Mouse (Mus musculus) megakaryocyte, embryonic 14.5 days (primary cell): Measurements from ENCODE around the gene Plxnc1. TPM values are rescaled to one million over a fixed set of nuclear protein-coding genes. Genes with fewer than 3 reads are reported as not detected.

ENCODE experiments used
- H3K27me3 ChIP-seq: replicated peaks from 2 replicates; pipeline ENCODE3; 2012; ENCODE audit warnings: inconsistent platforms
- H3K36me3 ChIP-seq: replicated peaks from 2 replicates; pipeline ENCODE3; 2012; ENCODE audit warnings: low read length, inconsistent platforms, mixed read lengths
- H3K4me1 ChIP-seq: 2 replicates; pipeline ENCODE4 v1.6.1; 2012; ENCODE audit warnings: inconsistent platforms
- H3K4me3 ChIP-seq: replicated peaks from 2 replicates; pipeline ENCODE3; 2012; ENCODE audit warnings: moderate library complexity, mild to moderate bottlenecking, inconsistent platforms
- H3K9me3 ChIP-seq: 2 replicates; pipeline ENCODE4 v1.6.1; 2012; ENCODE audit warnings: inconsistent platforms
- FLI1 ChIP-seq: IDR thresholded peaks from 2 replicates; pipeline ENCODE4 v1.6.1; 2012; ENCODE audit warnings: low read length, inconsistent platforms, mixed read lengths
- GATA1 ChIP-seq: IDR thresholded peaks from 3 replicates; pipeline ENCODE4 v1.6.1; 2012; ENCODE audit warnings: mixed read lengths, low read length, inconsistent platforms, borderline replicate concordance
- polyA plus RNA-seq: library from polyadenylated mRNA; stranded (reverse); fragments of >175 nt; gene quantifications from 2 replicates; pipeline ENCODE4 v1.2.3, GENCODE M21; 2012; ENCODE audit warnings: low replicate concordance; ENCODE audit not compliant: insufficient read depth

The Plxnc1 gene
- polyA plus RNA-seq, 1 experiment: 3.7 TPM

- peaks cover 60% of the 10 kb centered on the region for H3K4me1 ChIP-seq
- H3K36me3 ChIP-seq: peaks cover 98% of the 10 kb centered on the region
- H3K9me3 ChIP-seq: peaks cover 17% of the 10 kb centered on the region
- TF ChIP-seq GATA1: no peak
- no peak for TF ChIP-seq FLI1
- H3K27me3 ChIP-seq: no peaks in the 10 kb centered on the region
- H3K4me3 ChIP-seq: no peak overlapping the region
Measured at GRCm38 (mm10) chr10:94864199-94864928, 80.3 kb downstream of the Plxnc1 start.

GRCm38 (mm10) chr10:94863251-94863650 lies 81.4 kb downstream of the Plxnc1 start:
- H3K36me3 ChIP-seq: peaks cover 99% of the 10 kb centered on the region
- H3K27me3 ChIP-seq: no peaks in the 10 kb centered on the region
- H3K4me1 ChIP-seq: peaks cover 71% of the 10 kb centered on the region

GRCm38 (mm10) chr10:94860870-94861269 lies 83.8 kb downstream of the Plxnc1 start:
- H3K9me3 ChIP-seq: peaks cover 17% of the 10 kb centered on the region
- H3K36me3 ChIP-seq: peaks cover 99% of the 10 kb centered on the region
- H3K4me1 ChIP-seq: peaks cover 63% of the 10 kb centered on the region
- TF ChIP-seq FLI1 (no peak), GATA1 (no peak)
- no peak overlapping the region for H3K4me3 ChIP-seq
- no peaks in the 10 kb centered on the region for H3K27me3 ChIP-seq

More at GRCm38 (mm10) chr10:94863251-94863650, 81.4 kb downstream of the Plxnc1 start:
- TF ChIP-seq GATA1: no peak
- TF ChIP-seq FLI1: no peak
- Histone ChIP-seq H3K9me3 (peaks cover 17% of the 10 kb centered on the region), H3K4me3 (no peak overlapping the region)

- H3K36me3 ChIP-seq: peaks cover 97% of the 10 kb centered on the region
- H3K4me3 ChIP-seq: no peak overlapping the region
- H3K9me3 ChIP-seq: peaks cover 17% of the 10 kb centered on the region
- TF ChIP-seq FLI1: no peak
- TF ChIP-seq GATA1: no peak; the same call in 2 of the 3 replicates
- H3K27me3 ChIP-seq: no peaks in the 10 kb centered on the region
- H3K4me1 ChIP-seq: peaks cover 56% of the 10 kb centered on the region
Measured at GRCm38 (mm10) chr10:94858277-94859033, 86.2 kb downstream of the Plxnc1 start.

- H3K36me3 ChIP-seq: peaks cover 98% of the 10 kb centered on the region
- no peak overlapping the region for H3K4me3 ChIP-seq
- H3K4me1 ChIP-seq: peaks cover 48% of the 10 kb centered on the region
- no peak for TF ChIP-seq GATA1
- TF ChIP-seq FLI1: no peak
- H3K27me3 ChIP-seq: no peaks in the 10 kb centered on the region
- no peaks in the 10 kb centered on the region for H3K9me3 ChIP-seq
Measured at GRCm38 (mm10) chr10:94850565-94850964, 94.1 kb downstream of the Plxnc1 start.

GRCm38 (mm10) chr10:94849930-94850329 lies 94.7 kb downstream of the Plxnc1 start:
- Histone ChIP-seq H3K4me3 (no peak overlapping the region), H3K36me3 (peaks cover 100% of the 10 kb centered on the region), H3K4me1 (peaks cover 53% of the 10 kb centered on the region), H3K27me3 (no peaks in the 10 kb centered on the region), H3K9me3 (no peaks in the 10 kb centered on the region)
- TF ChIP-seq FLI1 (no peak), GATA1 (no peak)

- no peaks in the 10 kb centered on the region for H3K9me3 ChIP-seq
- peaks cover 57% of the 10 kb centered on the region for H3K4me1 ChIP-seq
Measured at GRCm38 (mm10) chr10:94849360-94849759, 95.3 kb downstream of the Plxnc1 start.

DNA sequence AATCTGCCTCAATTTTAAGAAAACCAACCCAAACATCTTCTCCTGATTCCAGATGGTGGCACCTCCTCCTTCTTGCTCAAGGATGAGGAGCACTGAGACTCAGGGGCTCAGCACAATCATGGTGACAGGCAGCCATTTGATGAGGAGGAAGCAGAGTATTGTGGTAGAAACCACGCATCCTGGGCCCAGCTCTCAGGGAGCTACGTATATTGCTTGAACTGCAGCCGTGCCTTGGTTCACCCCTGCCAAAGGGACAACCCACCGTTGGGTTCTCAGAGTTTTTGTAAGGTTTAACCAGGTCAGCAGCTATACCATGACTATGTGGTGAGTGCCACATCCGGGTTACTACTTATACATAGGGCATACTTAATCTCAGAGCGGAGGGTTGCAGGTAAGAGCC lies 96.3 kb downstream of the Plxnc1 start:
- peaks cover 53% of the 10 kb centered on the region for H3K4me1 ChIP-seq
- no peaks in the 10 kb centered on the region for H3K9me3 ChIP-seq
- H3K36me3 ChIP-seq: peaks cover 100% of the 10 kb centered on the region
- H3K27me3 ChIP-seq: no peaks in the 10 kb centered on the region
- no peak overlapping the region for H3K4me3 ChIP-seq
- TF ChIP-seq GATA1 (no peak), FLI1 (no peak)

More at GRCm38 (mm10) chr10:94849360-94849759, 95.3 kb downstream of the Plxnc1 start:
- no peak overlapping the region for H3K4me3 ChIP-seq
- H3K36me3 ChIP-seq: peaks cover 100% of the 10 kb centered on the region
- no peaks in the 10 kb centered on the region for H3K27me3 ChIP-seq
- no peak for TF ChIP-seq FLI1
- no peak for TF ChIP-seq GATA1

DNA sequence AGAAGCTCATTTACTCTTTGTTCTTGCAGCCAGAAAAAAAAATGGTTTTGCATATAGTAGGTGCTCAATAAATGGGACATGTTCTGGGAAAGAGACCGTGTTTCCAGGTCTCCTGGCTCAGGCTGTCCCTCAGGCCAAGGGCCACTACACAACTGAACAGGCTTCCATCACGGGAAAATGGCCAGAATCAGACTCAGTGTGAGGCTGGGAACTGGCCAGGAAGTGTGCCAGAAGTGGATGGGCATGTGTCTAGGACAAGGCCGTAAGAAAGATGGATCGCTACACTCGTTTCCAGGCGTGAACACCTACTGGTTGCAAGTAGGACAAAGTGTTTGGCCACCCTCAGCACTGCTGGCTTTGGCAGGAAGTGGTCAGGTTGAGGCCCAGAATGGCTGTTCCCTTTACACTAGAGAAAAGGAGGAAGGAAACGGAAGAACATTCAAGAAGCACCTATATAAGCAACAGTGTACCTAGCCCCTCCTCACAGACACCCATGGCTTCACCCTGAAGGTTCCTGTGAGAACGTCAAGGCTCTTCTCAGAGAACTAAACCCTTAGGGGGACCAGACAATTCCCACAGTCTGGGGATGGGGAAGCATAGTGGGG lies 98.0 kb downstream of the Plxnc1 start:
- Histone ChIP-seq H3K4me1 (peaks cover 53% of the 10 kb centered on the region), H3K4me3 (no peak overlapping the region), H3K27me3 (no peaks in the 10 kb centered on the region), H3K36me3 (peaks cover 100% of the 10 kb centered on the region), H3K9me3 (no peaks in the 10 kb centered on the region)
- TF ChIP-seq GATA1: no peak
- no peak for TF ChIP-seq FLI1
